Mouse (Mus musculus): ENCODE data around the gene Ahnak2. TPM values are rescaled to one million over a fixed set of nuclear protein-coding genes. Genes with fewer than 3 reads are reported as not detected.

Gene Ahnak2
- total and polyA plus RNA-seq, 3 experiments: 3.1 to 27.7 (median 14.6) TPM

GRCm38 (mm10) chr12:112808587-112809364 is 6.3 kb upstream of the Ahnak2 start, which contains the start of gene Clba1:
Gene Clba1, plus strand, starts transcription at chr12:112808937.
- H3K27ac ChIP-seq (ENCODE audit: insufficient read depth, low read depth): no peak within 1 kb of the TSS
- TF ChIP-seq RAD21 (IDR thresholded peaks at IDR 0.05; ENCODE audit: low read depth, low read length) (no peak; the same call in none of the 2 replicates), POLR2A (IDR thresholded peaks at IDR 0.05; ENCODE audit: low read depth, low read length) (peak; percentile 66), CTCF (conservative IDR thresholded peaks at IDR 0.05 in 1 of 2, IDR thresholded peaks at IDR 0.05 in 1 of 2; ENCODE audit: low read depth in 2 of 2, low read length in 2 of 2) (peak in 1 of 2 experiments; percentile 18; a peak in 1 of 4 replicates), PAX5 (IDR thresholded peaks at IDR 0.05; ENCODE audit: low read length) (no peak), MXI1 (IDR thresholded peaks at IDR 0.05; ENCODE audit: low read depth, low read length) (peak; percentile 95), SIN3A (IDR thresholded peaks at IDR 0.05; ENCODE audit: low read length) (peak; percentile 84), TCF12 (IDR thresholded peaks at IDR 0.05; ENCODE audit: low read depth, low read length) (peak; percentile 10; the same call in 1 of the 2 replicates), SMC3 (IDR thresholded peaks at IDR 0.05; ENCODE audit: low read depth, low read length) (peak; percentile 5; the same call in 1 of the 2 replicates), JUND (conservative IDR thresholded peaks at IDR 0.05; ENCODE audit: low read depth, low read length) (no peak), GABPA (IDR thresholded peaks at IDR 0.05; ENCODE audit: insufficient replicate concordance, low read depth, low read length) (no peak), ELF1 (IDR thresholded peaks at IDR 0.05; ENCODE audit: low read depth, low read length) (peak; percentile 80), E2F4 (IDR thresholded peaks at IDR 0.05; ENCODE audit: insufficient replicate concordance, low read depth, low read length) (no peak), ZMIZ1 (IDR thresholded peaks at IDR 0.05; ENCODE audit: low read depth, low read length) (0 out of 2 replicates have a peak, but pooled peaks have one; percentile 15), NELFE (IDR thresholded peaks at IDR 0.05; ENCODE audit: low read depth, low read length) (peak; percentile 46; the same call in 1 of the 2 replicates), HCFC1 (IDR thresholded peaks at IDR 0.05; ENCODE audit: low read depth, low read length) (peak; percentile 66), NRF1 (IDR thresholded peaks at IDR 0.05; ENCODE audit: low read depth, low read length) (peak; percentile 45; the same call in 1 of the 2 replicates), ZNF384 (IDR thresholded peaks at IDR 0.05; ENCODE audit: low read depth, low read length) (no peak), ETS1 (conservative IDR thresholded peaks at IDR 0.05; ENCODE audit: low read depth, low read length) (no peak), BHLHE40 (IDR thresholded peaks at IDR 0.05; ENCODE audit: low read depth, low read length) (peak; percentile 64), RCOR1 (conservative IDR thresholded peaks at IDR 0.05; ENCODE audit: low read depth, low read length) (no peak)
- H3K9ac ChIP-seq (ENCODE audit: insufficient read depth, low read depth): peak within 1 kb of the TSS; percentile 67
- H3K27me3 ChIP-seq (replicated peaks): peaks cover 10% of the 10 kb centered on the region
- H3K9me3 ChIP-seq (replicated peaks; ENCODE audit: low read length): no peaks in the 10 kb centered on the region
- no peaks in the 10 kb centered on the region for H3K79me2 ChIP-seq (replicated peaks; ENCODE audit: control insufficient read depth, extremely low read depth, insufficient read depth, poor library complexity, severe bottlenecking)
- H3K4me3 ChIP-seq (replicated peaks in 1 of 3; ENCODE audit: low read depth in 2 of 3, low read length in 2 of 3, poor library complexity in 1 of 3): peak within 1 kb of the TSS; percentile 47 to 64 (median 58)
- DNase-seq (ENCODE audit: extremely low read depth): peak; percentile 87
- H3K4me1 ChIP-seq (ENCODE audit: control insufficient read depth in 1 of 2, insufficient read depth in 2 of 2): peaks cover 5 to 25% of the 10 kb centered on the region in 2 experiments; a peak in 3 of 4 replicates
- dilution Hi-C loops (cut with MboI; ENCODE audit: extremely low pct_ligation_motif_present, extremely low pct_unique_long_range_greater_than_20kb, low sequenced_read_pairs): no loop called here
- in situ Hi-C loops (cut with MboI; ENCODE audit: low pct_ligation_motif_present, low pct_unique_long_range_greater_than_20kb, low sequenced_read_pairs): no loop called here
- peak within 1 kb of the TSS; percentile 90 for H3K4me2 ChIP-seq (ENCODE audit: insufficient read depth, low read depth, poor library complexity, severe bottlenecking)
- peaks cover 3 to 24% of the 10 kb centered on the region in 2 experiments for H3K36me3 ChIP-seq (replicated peaks in 1 of 2; ENCODE audit: control insufficient read depth in 1 of 2, insufficient read depth in 1 of 2, low read length in 1 of 2)

Data from CH12.LX (cell line).